Mouse (Mus musculus) megakaryocyte, adult 5-6 weeks (primary cell): ENCODE results near the gene Pcdh17. TPM values are rescaled to one million over a fixed set of nuclear protein-coding genes. Genes with fewer than 3 reads are reported as not detected.

ENCODE experiments used
- ATAC-seq: 2 replicates; pipeline ENCODE4 v1.8.0; 2016; ENCODE audit warnings: mild to moderate bottlenecking, inconsistent platforms; ENCODE audit not compliant: poor library complexity, severe bottlenecking
- total RNA-seq, 2 experiments: library from RNA; stranded (forward) in 1 of 2; stranded (reverse) in 1 of 2; fragments of 153-499, 151-499 nt in 1 of 2; fragments of 221-1000, 200-1000 nt in 1 of 2; gene quantifications; 2 replicates each; pipeline versions ENCODE4 v1.2.3 to v1.2.4; 2015 to 2017

Gene Pcdh17
- total RNA-seq (2015) (not detected in 2 replicates), total RNA-seq (2017) (0.08 TPM in 1 of 2 replicates, not detected in the other)

DNA sequence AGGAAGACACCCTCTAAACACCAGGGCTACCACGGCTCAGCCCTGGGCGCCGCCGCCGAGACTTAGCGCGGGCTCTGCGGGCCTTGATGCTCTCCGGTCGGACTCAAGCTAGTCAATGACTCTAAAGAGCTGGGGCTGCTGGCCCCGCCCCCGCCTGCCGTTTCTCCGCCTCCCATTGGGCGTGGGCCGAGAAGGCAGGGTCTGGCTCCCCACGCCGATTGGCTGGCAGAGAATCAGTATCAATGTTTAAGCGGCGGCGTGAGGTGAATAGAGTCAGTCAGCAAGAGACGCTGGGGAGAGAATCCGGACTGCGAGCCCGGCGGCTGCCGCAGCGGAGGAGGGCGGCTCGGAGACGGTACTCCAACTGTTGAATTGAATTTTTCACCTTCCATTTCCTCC lies at the start of gene Pcdh17:
Gene Pcdh17 (plus strand): TSS at position 276 of the 399 bp plus-strand sequence.
- peak; percentile 85 for ATAC-seq

DNA sequence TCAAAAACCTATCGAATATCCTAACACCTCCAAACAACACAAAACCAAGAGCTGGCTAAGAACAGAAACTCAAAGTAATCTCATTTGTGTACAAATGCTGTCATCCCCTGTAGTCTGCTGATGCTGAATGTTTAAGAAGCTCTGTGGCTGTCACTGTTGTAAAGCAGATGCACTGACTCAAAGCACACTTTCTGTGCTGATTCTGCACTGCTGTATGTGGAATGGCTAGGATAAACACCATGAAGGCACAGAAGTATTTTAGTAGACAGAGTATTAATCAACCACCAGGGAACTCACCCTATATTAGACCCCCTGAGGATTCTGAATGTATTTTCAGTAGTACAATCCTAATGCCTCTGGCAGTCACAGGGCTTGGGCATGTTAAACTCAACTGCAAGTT lies 46.2 kb upstream of the Pcdh17 start:
- no peak for ATAC-seq

DNA sequence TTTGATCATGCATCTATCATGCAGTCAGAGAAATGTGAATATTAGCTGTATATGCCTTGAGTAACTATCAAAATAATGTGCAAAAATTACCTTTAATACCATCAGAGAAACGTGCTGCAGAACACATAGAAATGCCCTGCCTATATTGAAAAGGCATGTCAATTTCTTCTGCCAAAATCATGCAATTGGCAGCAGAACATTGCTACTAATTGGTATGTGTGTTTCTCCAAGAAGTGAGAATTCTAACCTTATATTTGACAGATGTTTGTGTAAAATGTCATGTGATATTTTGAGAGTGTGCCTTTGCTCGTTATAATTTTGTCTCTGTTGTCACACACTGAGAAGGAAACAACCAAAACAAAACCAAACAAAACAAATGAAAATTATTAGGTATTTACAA lies 18.6 kb upstream of the Pcdh17 start:
- ATAC-seq, result no peak

- no peak for ATAC-seq
Observed at GRCm38 (mm10) chr14:84426616-84427015, 16.7 kb upstream of the Pcdh17 start.

GRCm38 (mm10) chr14:84438066-84438770 lies 5.1 kb upstream of the Pcdh17 start:
- no peak for ATAC-seq

- ATAC-seq, result no peak
Observed at GRCm38 (mm10) chr14:84440903-84441302, 2.5 kb upstream of the Pcdh17 start.

DNA sequence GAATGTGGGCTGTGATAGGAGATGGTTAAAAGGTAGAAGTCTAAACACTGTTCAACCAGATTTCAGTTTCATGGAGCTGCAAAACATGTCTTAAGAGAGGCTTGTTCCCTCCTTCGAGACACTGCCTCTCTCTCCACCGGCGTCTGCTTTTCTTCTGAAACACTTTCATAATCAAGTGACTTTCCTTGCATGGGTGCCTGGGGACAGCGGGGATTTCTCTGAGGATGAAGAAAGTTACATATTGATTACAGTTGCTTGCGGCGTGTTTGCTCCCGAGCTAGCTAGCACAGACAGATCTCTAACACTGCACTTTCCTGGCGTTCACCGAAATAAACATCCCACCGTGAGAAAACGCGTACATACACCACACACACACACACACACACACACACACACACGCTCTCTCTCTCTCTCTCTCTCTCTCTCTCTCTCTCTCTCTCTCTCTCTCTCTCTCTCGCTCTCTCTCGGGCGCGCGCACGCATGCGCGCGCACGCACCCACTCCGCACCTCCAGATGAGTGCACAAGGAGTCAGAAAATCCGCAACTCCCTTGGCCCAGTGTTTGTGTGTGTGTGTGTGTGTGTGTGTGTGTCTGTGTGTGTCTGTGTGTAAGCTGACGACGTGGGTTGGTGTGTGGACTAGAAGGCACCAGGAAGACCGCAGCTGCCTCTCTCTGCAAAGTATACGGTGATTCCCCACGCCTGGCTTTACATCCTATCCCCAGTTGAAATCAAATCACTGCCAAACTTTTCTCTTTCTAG lies 655 bp upstream of the Pcdh17 start:
- peak; percentile 23 for ATAC-seq

GRCm38 (mm10) chr14:84443761-84444160 lies 398 bp downstream of the Pcdh17 start:
- ATAC-seq, result no peak

DNA sequence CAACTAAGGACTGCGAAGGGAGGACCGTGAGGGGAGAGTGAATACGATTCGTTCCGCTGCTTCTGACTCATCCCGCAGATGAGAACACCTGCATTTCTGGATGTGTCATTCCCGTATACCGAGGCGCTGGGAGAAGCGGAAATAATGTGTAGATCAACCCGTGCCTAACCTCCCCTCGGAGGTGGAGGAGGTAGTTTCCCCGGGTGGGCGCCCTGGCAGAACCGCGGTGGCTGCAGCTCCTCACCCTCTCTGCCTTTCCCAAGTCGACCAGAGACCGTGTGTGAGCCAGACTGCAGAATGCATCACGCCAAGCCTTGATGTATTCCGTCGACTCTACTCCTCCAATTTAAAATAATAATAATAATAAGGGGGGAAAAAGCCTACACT lies 906 bp downstream of the Pcdh17 start:
- ATAC-seq, result no peak

DNA sequence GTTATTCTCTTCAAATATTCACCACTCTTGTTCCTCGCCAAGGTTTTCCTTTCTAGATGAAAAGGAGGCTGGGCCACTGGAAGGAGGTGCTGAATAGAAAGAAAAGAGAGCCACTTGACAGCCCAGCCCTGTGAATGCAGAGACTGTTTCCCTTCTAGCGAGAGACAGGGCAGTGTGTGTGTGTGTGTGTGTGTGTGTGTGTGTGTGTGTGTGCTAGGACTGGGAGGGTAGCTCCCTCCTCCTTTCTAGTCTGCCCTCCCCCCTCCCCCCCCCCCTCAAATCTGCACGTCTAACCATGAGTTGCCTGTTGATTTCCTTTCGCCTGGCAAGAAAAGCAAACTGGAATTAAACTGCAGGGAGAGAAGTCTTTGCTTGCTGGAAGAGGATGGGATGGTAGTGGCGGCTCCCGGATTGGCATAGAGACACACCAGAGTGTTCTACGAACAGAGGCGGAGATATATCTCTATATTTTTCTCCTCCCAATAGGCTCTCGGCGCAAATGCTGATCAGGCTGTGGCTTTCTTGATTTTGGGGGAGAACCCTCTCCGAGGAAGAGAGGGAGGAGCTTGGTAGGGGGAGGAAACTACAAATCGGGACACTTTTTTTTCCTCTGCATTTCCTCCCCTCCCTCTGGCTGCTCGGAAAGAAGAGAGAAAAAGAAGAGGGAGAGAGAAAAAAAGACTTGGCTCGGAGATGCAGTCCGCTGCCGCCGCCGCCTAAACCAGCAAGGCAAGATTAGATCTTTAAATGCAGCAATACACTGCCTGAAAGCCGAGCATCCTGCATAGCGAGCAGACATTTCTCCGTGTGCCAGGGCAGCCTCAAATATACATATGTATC lies 1.5 kb downstream of the Pcdh17 start:
- no peak for ATAC-seq

GRCm38 (mm10) chr14:84445503-84446410 lies 2.4 kb downstream of the Pcdh17 start:
- ATAC-seq, result no peak

GRCm38 (mm10) chr14:84446411-84446915 lies 3.1 kb downstream of the Pcdh17 start:
- no peak for ATAC-seq

GRCm38 (mm10) chr14:84446941-84447641 lies 3.7 kb downstream of the Pcdh17 start:
- peak; percentile 36 for ATAC-seq

DNA sequence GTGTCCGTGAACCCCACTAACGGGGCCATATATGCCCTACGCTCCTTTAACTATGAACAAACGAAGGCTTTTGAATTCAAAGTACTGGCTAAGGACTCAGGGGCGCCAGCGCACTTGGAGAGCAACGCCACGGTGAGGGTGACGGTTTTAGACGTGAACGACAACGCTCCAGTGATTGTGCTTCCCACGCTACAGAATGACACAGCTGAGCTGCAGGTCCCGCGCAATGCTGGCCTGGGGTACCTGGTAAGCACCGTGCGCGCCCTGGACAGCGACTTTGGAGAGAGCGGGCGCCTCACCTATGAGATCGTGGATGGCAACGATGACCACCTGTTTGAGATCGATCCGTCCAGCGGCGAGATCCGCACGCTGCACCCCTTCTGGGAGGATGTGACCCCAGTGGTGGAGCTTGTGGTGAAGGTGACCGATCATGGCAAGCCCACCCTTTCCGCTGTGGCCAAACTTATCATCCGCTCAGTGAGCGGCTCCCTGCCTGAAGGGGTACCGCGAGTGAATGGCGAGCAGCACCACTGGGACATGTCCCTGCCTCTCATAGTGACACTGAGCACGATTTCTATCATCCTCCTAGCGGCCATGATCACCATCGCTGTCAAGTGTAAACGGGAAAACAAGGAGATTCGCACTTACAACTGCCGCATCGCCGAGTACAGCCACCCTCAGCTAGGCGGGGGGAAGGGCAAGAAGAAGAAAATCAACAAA lies 4.5 kb downstream of the Pcdh17 start:
- ATAC-seq, result no peak

DNA sequence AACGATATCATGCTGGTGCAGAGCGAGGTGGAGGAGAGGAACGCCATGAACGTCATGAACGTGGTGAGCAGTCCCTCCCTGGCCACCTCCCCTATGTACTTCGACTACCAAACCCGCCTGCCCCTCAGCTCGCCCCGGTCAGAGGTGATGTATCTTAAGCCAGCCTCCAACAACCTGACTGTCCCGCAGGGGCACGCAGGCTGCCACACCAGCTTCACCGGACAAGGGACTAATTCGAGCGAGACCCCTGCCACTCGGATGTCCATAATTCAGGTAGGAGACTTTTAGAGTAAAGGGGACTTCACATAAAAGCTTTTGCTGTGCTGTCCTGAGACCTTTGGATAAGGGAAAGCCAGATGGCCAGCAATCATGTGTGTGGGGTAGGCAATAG lies 5.0 kb downstream of the Pcdh17 start:
- no peak for ATAC-seq

GRCm38 (mm10) chr14:84454074-84454845 lies 10.9 kb downstream of the Pcdh17 start:
- ATAC-seq, result peak; percentile 100

DNA sequence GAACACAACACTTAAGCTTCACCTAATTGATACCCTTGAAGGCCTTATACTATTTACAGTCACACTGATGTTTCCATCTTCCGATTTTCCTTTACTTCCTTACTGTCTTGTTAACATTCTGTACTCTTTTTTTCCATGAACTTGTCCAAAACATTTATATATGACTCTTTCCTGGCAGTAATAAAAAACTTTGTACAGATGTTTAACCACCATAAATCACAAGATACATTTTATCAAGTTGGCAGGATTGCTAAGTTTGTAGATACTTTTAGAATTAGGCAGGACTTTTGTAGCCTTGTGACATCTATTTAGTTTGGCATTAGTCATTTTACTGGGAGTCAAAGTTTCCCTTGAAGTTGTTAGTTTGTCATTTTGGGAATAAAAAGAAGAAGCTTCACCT lies 32.1 kb downstream of the Pcdh17 start:
- ATAC-seq, result no peak

- no peak for ATAC-seq
Observed at GRCm38 (mm10) chr14:84476336-84476735, 33.0 kb downstream of the Pcdh17 start.
